Mouse (Mus musculus) right cerebral cortex, postnatal 14 days (tissue): ENCODE measurements at regions not wholly inside any gene's neighbourhood (a gene's known extent, or its start where the extent isn't known, plus 50 kb on each side); places are given as distances from the start of the nearest gene placed in this dataset.

Experiments used
- DNase-seq: peaks from one replicate; pipeline ENCODE4 v3.0.0; 2022

GRCm38 (mm10) chr3:128787686-128788085 is 412.0 kb upstream of the Pitx2 start:
- DNase-seq: no peak

GRCm38 (mm10) chr3:128795931-128796330 is 403.7 kb upstream of the Pitx2 start:
- DNase-seq: no peak

GRCm38 (mm10) chr3:128797829-128798228 is 401.8 kb upstream of the Pitx2 start:
- DNase-seq: no peak

GRCm38 (mm10) chr3:128829371-128830160 is 370.1 kb upstream of the Pitx2 start:
- no peak for DNase-seq

GRCm38 (mm10) chr3:128850327-128850977 is 349.2 kb upstream of the Pitx2 start:
- no peak for DNase-seq

GRCm38 (mm10) chr3:128856515-128856914 is 343.2 kb upstream of the Pitx2 start:
- no peak for DNase-seq

GRCm38 (mm10) chr3:128881685-128882444 is 317.8 kb upstream of the Pitx2 start:
- no peak for DNase-seq

- no peak for DNase-seq
These were observed 316.0 kb upstream of the Pitx2 start for GRCm38 (mm10) chr3:128883636-128884195.

- no peak for DNase-seq
These were observed 313.0 kb upstream of the Pitx2 start for GRCm38 (mm10) chr3:128886678-128887077.

- DNase-seq: no peak
These were observed 308.6 kb upstream of the Pitx2 start for GRCm38 (mm10) chr3:128891078-128891477.

- no peak for DNase-seq
These were observed 303.1 kb upstream of the Pitx2 start for GRCm38 (mm10) chr3:128896628-128897027.

- no peak for DNase-seq
These were observed 288.6 kb upstream of the Pitx2 start for GRCm38 (mm10) chr3:128911122-128911521.

- no peak for DNase-seq
These were observed 278.2 kb upstream of the Pitx2 start for GRCm38 (mm10) chr3:128921428-128921827.

GRCm38 (mm10) chr3:128922150-128922549 is 277.5 kb upstream of the Pitx2 start:
- no peak for DNase-seq

GRCm38 (mm10) chr3:128938536-128938935 is 261.1 kb upstream of the Pitx2 start:
- no peak for DNase-seq

GRCm38 (mm10) chr3:128941156-128941555 is 258.5 kb upstream of the Pitx2 start:
- DNase-seq: no peak

- DNase-seq: no peak
These were observed 255.0 kb upstream of the Pitx2 start for GRCm38 (mm10) chr3:128944631-128945030.

- DNase-seq: no peak
These were observed 244.8 kb upstream of the Pitx2 start for GRCm38 (mm10) chr3:128954886-128955285.

GRCm38 (mm10) chr3:128976752-128977151 is 222.9 kb upstream of the Pitx2 start:
- no peak for DNase-seq

- no peak for DNase-seq
These were observed 209.3 kb upstream of the Pitx2 start for GRCm38 (mm10) chr3:128990183-128990912.

- no peak for DNase-seq
These were observed 196.8 kb upstream of the Pitx2 start for GRCm38 (mm10) chr3:129002866-129003265.

- no peak for DNase-seq
These were observed 195.6 kb upstream of the Pitx2 start for GRCm38 (mm10) chr3:129004085-129004484.

GRCm38 (mm10) chr3:129038877-129039276 is 160.8 kb upstream of the Pitx2 start:
- no peak for DNase-seq
